Mouse (Mus musculus) spleen, adult 2 months (tissue): ENCODE measurements at regions not wholly inside any gene's neighbourhood (a gene's known extent, or its start where the extent isn't known, plus 50 kb on each side); places are given as distances from the start of the nearest gene placed in this dataset.

Experiments used
- CTCF ChIP-seq: fragments of 200-500 bp; IDR thresholded peaks from 2 replicates; pipeline ENCODE4 v1.5.1; 2011; ENCODE audit warnings: mild to moderate bottlenecking, inconsistent platforms; ENCODE audit not compliant: insufficient read depth, insufficient read length, insufficient replicate concordance; ENCODE audit errors: extremely low read depth
- POLR2A ChIP-seq: fragments of 200-500 bp; IDR thresholded peaks from 2 replicates; pipeline ENCODE4 v1.6.1; 2011; ENCODE audit warnings: low read depth, low read length, inconsistent platforms

DNA sequence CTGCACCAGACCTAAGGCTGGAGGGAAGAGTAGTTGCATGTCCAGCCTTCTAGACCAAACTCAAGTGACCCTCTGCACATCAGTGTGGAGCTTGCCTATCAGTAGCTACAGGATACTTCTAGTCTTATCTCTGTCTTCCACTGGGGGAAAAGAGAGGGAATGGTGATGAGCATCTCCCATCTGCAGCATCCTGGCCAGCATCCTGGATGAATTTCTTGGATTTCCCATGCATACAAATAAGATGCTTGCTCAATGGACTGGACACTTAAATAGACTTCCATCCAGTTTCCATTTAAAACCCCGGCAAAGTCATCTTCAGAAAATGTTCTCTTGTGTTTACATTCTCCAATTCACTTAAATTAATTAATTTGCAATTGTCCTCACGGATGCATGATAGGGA is 50.5 kb upstream of the Npas2 start:
- TF ChIP-seq CTCF (no peak), POLR2A (no peak)
